Mouse (Mus musculus) liver, embryonic 14.5 days (tissue): ENCODE results near the gene Lce3b. TPM values are rescaled to one million over a fixed set of nuclear protein-coding genes. Genes with fewer than 3 reads are reported as not detected.

Experiments used
- ATAC-seq: fragments of 200-750 bp; cut with Nextera tagmentation; 2 replicates; pipeline ENCODE4 v1.8.0; 2017; ENCODE audit warnings: moderate number of reproducible peaks, mild to moderate bottlenecking, moderate library complexity; ENCODE audit not compliant: insufficient read depth
- DNase-seq, 3 experiments: peaks; one replicate each; pipeline ENCODE4 v3.0.0-alpha.2; 2012 to 2013; ENCODE audit warnings: low read depth in 3 of 3, low spot score in 3 of 3
- H3K27ac ChIP-seq: fragments of 300-500 bp; sonication (generic); 2 replicates; pipeline ENCODE4 v1.5.1; 2014; ENCODE audit warnings: moderate library complexity, mild to moderate bottlenecking, control low read depth, inconsistent platforms
- H3K27me3 ChIP-seq: fragments of 300-500 bp; sonication (generic); 2 replicates; pipeline ENCODE4 v1.6.1; 2014; ENCODE audit warnings: mild to moderate bottlenecking, low read length, moderate library complexity; ENCODE audit not compliant: control insufficient read depth, insufficient read depth
- H3K36me3 ChIP-seq: fragments of 300-500 bp; sonication (generic); replicated peaks from 2 replicates; pipeline ENCODE4 v1.6.1; 2014; ENCODE audit warnings: low read depth; ENCODE audit not compliant: control insufficient read depth, insufficient read depth
- H3K4me1 ChIP-seq, 2 experiments: fragments of 200-500 bp in 1 of 2; fragments of 300-500 bp in 1 of 2; sonication (generic) in 1 of 2; replicated peaks; 2 replicates each; pipeline ENCODE4 v1.6.1; 2012 to 2014; ENCODE audit warnings: antibody characterized with exemption in 1 of 2, inconsistent platforms in 1 of 2, low read length in 1 of 2; ENCODE audit not compliant: control insufficient read depth in 2 of 2, insufficient read depth in 2 of 2
- H3K4me2 ChIP-seq: fragments of 300-500 bp; sonication (generic); 2 replicates; pipeline ENCODE4 v1.6.1; 2014; ENCODE audit warnings: low read depth, mild to moderate bottlenecking, control low read depth, moderate library complexity
- H3K4me3 ChIP-seq, 2 experiments: fragments of 200-500 bp in 1 of 2; fragments of 300-500 bp in 1 of 2; sonication (generic) in 1 of 2; 2 replicates each; pipeline ENCODE4 v1.5.1; 2012 to 2014; ENCODE audit warnings: low read depth in 2 of 2, low read length in 2 of 2, mild to moderate bottlenecking in 2 of 2, control low read depth in 1 of 2, inconsistent platforms in 1 of 2, moderate library complexity in 1 of 2; ENCODE audit not compliant: insufficient read depth in 1 of 2
- H3K9ac ChIP-seq: fragments of 300-500 bp; sonication (generic); replicated peaks from 2 replicates; pipeline ENCODE4 v1.6.1; 2014; ENCODE audit warnings: mild to moderate bottlenecking, control low read depth, moderate library complexity
- H3K9me3 ChIP-seq: fragments of 300-500 bp; sonication (generic); 2 replicates; pipeline ENCODE4 v1.6.1; 2016; ENCODE audit warnings: low read length, mixed read lengths; ENCODE audit not compliant: control insufficient read depth
- CTCF ChIP-seq: IDR thresholded peaks from 2 replicates; pipeline ENCODE4 v1.5.1; 2016; ENCODE audit warnings: antibody characterized with exemption, low read depth, control low read depth
- EP300 ChIP-seq: IDR thresholded peaks from 2 replicates; pipeline ENCODE4 v1.6.1; 2016; ENCODE audit warnings: antibody characterized with exemption, low read depth
- WGBS: fragments of 180-500 bp; shearing (Covaris S2); extraction: QIAGEN DNeasy Blood & Tissue Kit; methylation state at CpG from one replicate; pipeline ENCODE4 v1.1.7; 2014; ENCODE audit not compliant: insufficient replicate concordance; 5-methylcytosine and 5-hydroxymethylcytosine counted together
- polyA plus RNA-seq, 2 experiments: library from polyadenylated mRNA; depleted of rRNA in 1 of 2; stranded (reverse) in 1 of 2; unstranded in 1 of 2; fragments of >200 nt; fragmentation: Nextera tagmentation in 1 of 2; extraction: Ambion mirVana in 1 of 2; gene quantifications; 2 replicates each; pipeline versions ENCODE4 v1.2.1 to v1.2.3; 2012 to 2014

Gene Lce3b
- polyA plus RNA-seq (2012; rRNA removed) (not detected in 2 replicates), polyA plus RNA-seq (2014; fragmentation: Nextera tagmentation; extraction: Ambion mirVana) (not detected in 2 replicates)

DNA sequence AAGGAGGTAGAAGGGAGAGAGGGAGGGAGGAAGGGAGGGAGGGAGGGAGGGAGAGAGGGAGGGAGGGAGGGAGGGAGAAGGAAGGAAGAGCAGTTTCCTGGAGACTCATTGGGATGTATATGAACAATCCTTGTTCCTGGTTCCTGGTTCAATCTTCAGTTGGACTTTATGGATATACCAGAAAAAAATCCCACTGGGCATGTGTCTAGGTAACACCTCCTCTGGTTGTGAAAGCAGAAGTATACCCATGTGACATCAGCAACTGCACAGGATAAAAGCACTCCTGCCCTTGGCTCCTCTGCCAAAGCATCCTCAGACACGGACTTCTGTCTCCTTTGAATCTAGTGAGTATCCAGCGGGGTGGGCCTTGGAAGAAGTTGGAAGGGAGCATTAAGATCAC is at the start of gene Lce3b:
Gene Lce3b, plus strand, starts transcription at position 301 of the 400 bp plus-strand sequence.
- Histone ChIP-seq H3K9me3 (no peaks in the 10 kb centered on the region), H3K4me3 (no peak within 1 kb of the TSS), H3K4me2 (no peak within 1 kb of the TSS), H3K9ac (no peak within 1 kb of the TSS), H3K27ac (no peak within 1 kb of the TSS), H3K27me3 (no peaks in the 10 kb centered on the region), H3K4me1 (no peaks in the 10 kb centered on the region), H3K36me3 (no peaks in the 10 kb centered on the region)
- 31% methylated on average over 2 of the region's 2 CpGs for WGBS
- ATAC-seq, result no peak
- no peak for DNase-seq
- TF ChIP-seq CTCF (no peak), EP300 (no peak)

DNA sequence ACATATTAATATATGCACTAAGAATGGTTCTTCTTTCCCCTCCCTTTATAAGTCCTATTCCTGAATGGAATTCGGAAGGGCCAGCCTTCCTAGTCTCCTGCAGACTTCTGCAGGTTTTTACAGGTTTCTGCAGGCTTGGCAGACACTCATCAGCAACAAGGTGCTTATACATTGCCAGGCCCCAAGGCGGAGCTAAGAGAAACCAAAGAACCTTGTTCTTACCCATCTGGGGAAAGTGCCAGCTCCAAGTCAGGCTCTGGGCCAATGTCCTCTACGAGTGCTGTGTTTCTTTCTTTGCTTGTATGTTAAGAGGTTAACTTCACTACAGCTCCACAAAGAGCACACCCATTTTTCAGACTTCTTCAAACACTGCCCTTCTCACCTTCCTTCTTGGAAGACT is 38.7 kb upstream of the Lce3b start:
- ATAC-seq (no peak), DNase-seq (no peak)
- WGBS, result 54% methylated on average over 3 of the region's 3 CpGs
- Histone ChIP-seq H3K27me3 (no peaks in the 10 kb centered on the region), H3K9me3 (no peaks in the 10 kb centered on the region), H3K4me1 (no peaks in the 10 kb centered on the region), H3K4me2 (no peak overlapping the region), H3K27ac (no peak overlapping the region), H3K36me3 (no peaks in the 10 kb centered on the region), H3K4me3 (no peak overlapping the region), H3K9ac (no peak overlapping the region)
- no peak for TF ChIP-seq CTCF
- no peak for TF ChIP-seq EP300

DNA sequence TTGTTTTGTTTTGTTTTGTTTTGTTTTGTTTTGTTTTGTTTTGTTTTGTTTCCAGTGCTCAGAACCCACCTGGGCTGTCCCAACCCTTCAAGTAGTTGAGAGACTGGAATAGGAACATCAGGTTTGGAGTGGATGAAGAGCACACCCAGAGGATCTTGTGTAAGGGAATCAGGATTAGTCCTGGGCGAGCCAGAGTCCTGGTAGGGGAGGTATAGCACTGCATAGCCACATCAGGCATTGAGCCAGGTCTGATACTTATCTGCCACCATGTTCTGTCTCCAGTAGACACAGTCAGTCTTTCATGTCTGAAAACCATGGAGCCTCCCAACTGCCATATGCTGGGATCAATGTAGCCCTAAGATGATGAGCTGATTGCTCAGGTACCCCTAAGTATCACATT is 38.3 kb upstream of the Lce3b start:
- Histone ChIP-seq H3K27ac (no peak overlapping the region), H3K27me3 (no peaks in the 10 kb centered on the region), H3K4me3 (no peak overlapping the region), H3K9me3 (no peaks in the 10 kb centered on the region), H3K9ac (no peak overlapping the region), H3K4me2 (no peak overlapping the region), H3K4me1 (no peaks in the 10 kb centered on the region), H3K36me3 (no peaks in the 10 kb centered on the region)
- no peak for DNase-seq
- ATAC-seq, result no peak
- TF ChIP-seq CTCF (no peak), EP300 (no peak)
- WGBS, result 16% methylated on average over 1 of the region's 1 CpGs

DNA sequence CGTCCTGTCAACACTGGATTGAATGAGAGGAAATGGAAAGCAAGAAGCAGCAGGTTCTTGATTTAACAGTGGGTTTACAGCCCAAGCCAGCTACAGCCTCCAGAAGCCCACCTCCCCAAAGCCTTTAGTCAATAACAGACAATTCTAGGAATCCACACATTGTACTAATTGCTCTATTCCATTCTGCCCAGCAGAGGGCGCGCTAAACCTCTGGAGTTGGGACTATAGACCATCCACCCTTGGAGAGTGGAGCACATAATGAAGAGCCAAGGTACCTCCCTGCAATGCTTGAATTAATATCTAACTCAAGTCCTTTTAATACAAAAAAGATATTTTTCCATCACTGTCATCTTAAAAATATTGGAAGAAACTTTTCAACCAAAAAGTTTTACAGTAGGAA is 29.8 kb upstream of the Lce3b start:
- H3K27ac ChIP-seq, result no peak overlapping the region
- no peak overlapping the region for H3K4me2 ChIP-seq
- H3K4me3 ChIP-seq, result no peak overlapping the region
- no peaks in the 10 kb centered on the region for H3K9me3 ChIP-seq
- H3K36me3 ChIP-seq, result no peaks in the 10 kb centered on the region
- 11% methylated on average over 3 of the region's 3 CpGs for WGBS
- DNase-seq (no peak), ATAC-seq (no peak)
- TF ChIP-seq EP300 (no peak), CTCF (peak; percentile 62)
- H3K9ac ChIP-seq, result no peak overlapping the region
- H3K27me3 ChIP-seq, result no peaks in the 10 kb centered on the region
- H3K4me1 ChIP-seq, result no peaks in the 10 kb centered on the region

DNA sequence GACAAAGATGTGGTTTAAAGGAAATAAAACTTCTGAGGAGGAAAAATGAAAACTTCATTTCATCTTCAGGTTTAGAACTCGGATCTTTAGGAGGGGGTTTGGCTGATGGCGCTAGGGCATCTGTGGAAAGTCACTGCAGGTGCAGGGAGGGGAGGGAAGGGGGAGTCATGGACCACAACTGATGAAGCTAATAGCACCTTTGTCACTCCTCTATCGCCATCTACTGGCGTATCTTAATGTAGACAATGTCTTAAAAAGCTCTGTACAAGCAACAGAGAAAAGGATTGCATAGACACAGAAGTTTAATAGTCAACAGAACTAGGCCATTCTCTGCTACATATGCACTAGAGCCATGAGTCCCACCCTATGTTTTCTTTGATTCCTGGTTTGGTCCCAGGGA is 29.1 kb upstream of the Lce3b start:
- no peak overlapping the region for H3K27ac ChIP-seq
- H3K36me3 ChIP-seq, result no peaks in the 10 kb centered on the region
- no peaks in the 10 kb centered on the region for H3K9me3 ChIP-seq
- no peak overlapping the region for H3K4me2 ChIP-seq
- no peaks in the 10 kb centered on the region for H3K4me1 ChIP-seq
- DNase-seq (no peak), ATAC-seq (no peak)
- no peaks in the 10 kb centered on the region for H3K27me3 ChIP-seq
- TF ChIP-seq CTCF (0 out of 2 replicates have a peak, but pooled peaks have one; percentile 27), EP300 (no peak)
- H3K9ac ChIP-seq, result no peak overlapping the region
- no peak overlapping the region for H3K4me3 ChIP-seq
- WGBS, result 15% methylated on average over 4 of the region's 4 CpGs
